Mouse (Mus musculus) forebrain, embryonic 11.5 days (tissue): ENCODE data around the gene Mis18bp1. TPM values are rescaled to one million over a fixed set of nuclear protein-coding genes. Genes with fewer than 3 reads are reported as not detected.
"Not testable (repeated sequence)": the region's sequence is repeated elsewhere in the genome, so short reads cannot be mapped to it uniquely, and the experiment has no call there.

Experiments
- ATAC-seq: fragments of 200-750 bp; cut with Nextera tagmentation; replicated peaks from 2 replicates; pipeline ENCODE4 v1.8.0; 2017; ENCODE audit warnings: moderate TSS enrichment; ENCODE audit not compliant: low FRiP score
- DNase-seq: peaks from one replicate; pipeline ENCODE4 v3.0.0-alpha.2; 2017; ENCODE audit warnings: low spot score
- H3K27ac ChIP-seq: fragments of 300-500 bp; sonication (generic); 2 replicates; pipeline ENCODE4 v1.5.1; 2014; ENCODE audit warnings: low read depth, low read length
- H3K27me3 ChIP-seq: fragments of 300-500 bp; sonication (generic); 2 replicates; pipeline ENCODE4 v1.6.1; 2014; ENCODE audit warnings: mild to moderate bottlenecking, low read length, mixed read lengths; ENCODE audit not compliant: control insufficient read depth, insufficient read depth
- H3K36me3 ChIP-seq: fragments of 300-500 bp; sonication (generic); 2 replicates; pipeline ENCODE4 v1.6.1; 2014; ENCODE audit warnings: mild to moderate bottlenecking, low read length, moderate library complexity, mixed read lengths; ENCODE audit not compliant: control insufficient read depth, insufficient read depth
- H3K4me1 ChIP-seq: fragments of 300-500 bp; sonication (generic); replicated peaks from 2 replicates; pipeline ENCODE4 v1.6.1; 2014; ENCODE audit warnings: low read length, mixed read lengths; ENCODE audit not compliant: control insufficient read depth, insufficient read depth
- H3K4me2 ChIP-seq: fragments of 300-500 bp; sonication (generic); 2 replicates; pipeline ENCODE4 v1.6.1; 2014; ENCODE audit warnings: low read depth, mild to moderate bottlenecking, low read length, moderate library complexity, mixed read lengths; ENCODE audit not compliant: severe bottlenecking
- H3K4me3 ChIP-seq: fragments of 300-500 bp; sonication (generic); 2 replicates; pipeline ENCODE4 v1.5.1; 2014; ENCODE audit warnings: low read depth, low read length
- H3K9ac ChIP-seq: fragments of 300-500 bp; sonication (generic); 2 replicates; pipeline ENCODE4 v1.6.1; 2014; ENCODE audit warnings: low read length
- H3K9me3 ChIP-seq: fragments of 300-500 bp; sonication (generic); 2 replicates; pipeline ENCODE4 v1.6.1; 2016; ENCODE audit warnings: low read length, mixed read lengths; ENCODE audit not compliant: control insufficient read depth
- WGBS: fragments of 180-500 bp; shearing (Covaris S2); extraction: QIAGEN DNeasy Blood & Tissue Kit; methylation state at CpG from one replicate; pipeline ENCODE4 v1.1.7; 2014; 5-methylcytosine and 5-hydroxymethylcytosine counted together
- polyA plus RNA-seq: library from polyadenylated mRNA; unstranded; fragments of >200 nt; fragmentation: Nextera tagmentation; extraction: Ambion mirVana; gene quantifications from 2 replicates; pipeline ENCODE4 v1.2.1, GENCODE M21; 2014

Gene Mis18bp1
- polyA plus RNA-seq, 1 experiment from 2014 or later = 92.6 TPM

DNA sequence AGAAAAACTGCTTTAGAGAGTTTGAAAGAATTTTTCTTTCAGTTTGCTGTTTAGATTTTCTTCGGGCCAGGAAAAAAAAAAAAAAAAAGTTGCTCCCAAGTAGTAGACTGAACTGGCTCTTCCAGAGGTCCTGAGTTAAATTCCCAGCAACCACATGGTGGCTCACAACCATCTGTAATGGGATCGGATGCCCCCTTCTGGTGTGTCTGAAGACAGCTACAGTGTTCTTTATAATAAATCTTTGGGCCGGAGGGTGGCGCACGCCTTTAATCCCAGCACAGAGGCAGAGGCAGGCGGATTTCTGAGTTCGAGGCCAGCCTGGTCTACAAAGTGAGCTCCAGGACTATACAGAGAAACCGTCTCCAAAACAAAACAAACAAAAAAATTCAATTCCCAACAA lies 555 bp upstream of the Mis18bp1 start:
- WGBS = 33% methylated on average over 8 of the region's 8 CpGs
- H3K27ac ChIP-seq = peak overlapping the region; percentile 86
- DNase-seq, H3K4me1 ChIP-seq, H3K9me3 ChIP-seq, H3K36me3 ChIP-seq, H3K27me3 ChIP-seq: not testable (repeated sequence)
- H3K9ac ChIP-seq = peak overlapping the region; percentile 66
- peak overlapping the region; percentile 56; the same call in 1 of the 2 replicates for H3K4me2 ChIP-seq
- H3K4me3 ChIP-seq = peak overlapping the region; percentile 79
- peak; percentile 62 for ATAC-seq

DNA sequence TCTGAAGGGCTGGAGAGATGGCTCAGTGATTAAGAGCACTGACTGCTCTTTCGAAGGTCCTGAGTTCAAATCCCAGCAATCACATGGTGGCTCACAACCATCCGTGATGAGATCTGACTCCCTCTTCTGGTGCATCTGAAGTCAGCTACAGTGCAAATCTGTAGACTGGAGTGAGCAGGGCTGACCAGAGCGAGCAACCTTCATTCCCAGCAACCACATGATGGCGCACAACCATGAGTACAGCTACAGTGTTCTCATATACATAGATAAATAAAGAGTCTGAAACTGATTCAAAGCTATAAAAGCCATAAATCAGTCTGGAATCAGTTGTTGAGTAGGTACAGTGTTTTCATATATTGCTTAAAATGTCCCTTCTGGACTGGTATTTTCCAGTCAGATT lies 36.3 kb downstream of the Mis18bp1 start:
- not testable (repeated sequence) for H3K36me3 ChIP-seq, H3K27me3 ChIP-seq, H3K4me3 ChIP-seq, H3K9me3 ChIP-seq, H3K9ac ChIP-seq, ATAC-seq, H3K27ac ChIP-seq, H3K4me2 ChIP-seq, DNase-seq, H3K4me1 ChIP-seq
- 89% methylated on average over 4 of the region's 4 CpGs for WGBS

GRCm38 (mm10) chr12:65119451-65119850 lies 53.0 kb downstream of the Mis18bp1 start:
- 89% methylated on average over 5 of the region's 5 CpGs for WGBS
- Histone ChIP-seq H3K36me3 (peaks cover 3% of the 10 kb centered on the region; the same call in 1 of the 2 replicates), H3K9me3 (no peaks in the 10 kb centered on the region), H3K4me2 (no peak overlapping the region), H3K9ac (no peak overlapping the region), H3K27me3 (no peaks in the 10 kb centered on the region), H3K4me3 (no peak overlapping the region), H3K4me1 (no peaks in the 10 kb centered on the region), H3K27ac (no peak overlapping the region)
- no peak for ATAC-seq
- DNase-seq = no peak

- H3K4me3 ChIP-seq = no peak overlapping the region
- H3K4me2 ChIP-seq = no peak overlapping the region
- no peak overlapping the region for H3K9ac ChIP-seq
- no peak for DNase-seq
- H3K36me3 ChIP-seq = peaks cover 3% of the 10 kb centered on the region; the same call in 1 of the 2 replicates
- H3K27ac ChIP-seq = no peak overlapping the region
- no peaks in the 10 kb centered on the region for H3K4me1 ChIP-seq
- no peaks in the 10 kb centered on the region for H3K9me3 ChIP-seq
- WGBS = 87% methylated on average over 7 of the region's 7 CpGs
- ATAC-seq = no peak
- no peaks in the 10 kb centered on the region for H3K27me3 ChIP-seq
Measured at GRCm38 (mm10) chr12:65118968-65119367, 53.4 kb downstream of the Mis18bp1 start.

DNA sequence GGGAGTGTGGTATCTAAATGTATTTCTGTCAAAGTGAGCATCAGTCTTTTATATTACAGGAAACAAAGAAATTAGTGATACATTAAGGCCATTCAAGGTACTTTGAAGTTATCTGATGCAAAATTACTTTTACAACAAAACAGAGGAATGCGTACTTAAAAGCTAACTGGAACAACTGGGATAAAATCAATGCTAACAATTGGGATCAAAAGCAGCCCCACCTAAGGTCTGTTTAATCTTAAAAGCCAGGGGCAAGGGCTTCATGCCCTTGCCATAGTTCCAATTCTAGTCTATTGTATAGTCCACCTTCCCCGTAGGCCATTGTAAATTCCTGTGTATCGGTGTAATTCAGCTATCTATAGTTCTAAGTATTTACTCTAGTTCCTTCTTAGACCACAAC lies 57.4 kb downstream of the Mis18bp1 start:
- WGBS = 97% methylated on average over 3 of the region's 3 CpGs
- H3K4me1 ChIP-seq, H3K9ac ChIP-seq, H3K36me3 ChIP-seq, H3K27me3 ChIP-seq, H3K4me3 ChIP-seq, H3K27ac ChIP-seq, H3K9me3 ChIP-seq, ATAC-seq, H3K4me2 ChIP-seq, DNase-seq: not testable (repeated sequence)

DNA sequence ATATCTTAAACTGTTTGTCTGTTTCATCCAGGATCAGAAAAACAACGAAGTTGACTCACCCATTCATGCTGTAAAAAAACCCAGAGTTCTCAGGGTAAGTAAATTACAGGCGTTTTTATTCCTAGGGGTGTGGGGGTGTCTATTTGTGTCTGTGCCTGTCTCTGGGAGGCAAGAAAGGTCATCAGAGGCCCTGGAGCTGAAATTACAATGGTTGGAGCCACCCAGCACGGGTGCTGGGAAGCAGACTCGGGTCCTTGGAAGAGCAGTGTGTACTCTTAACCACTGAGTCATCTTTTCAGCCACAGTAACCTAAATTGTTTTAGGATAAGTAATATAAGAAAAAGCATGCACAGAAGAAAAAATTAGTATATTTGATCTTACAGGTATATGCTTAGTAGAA lies 58.5 kb downstream of the Mis18bp1 start:
- ATAC-seq = no peak
- no peaks in the 10 kb centered on the region for H3K4me1 ChIP-seq
- no peak overlapping the region for H3K4me2 ChIP-seq
- H3K4me3 ChIP-seq = no peak overlapping the region
- no peaks in the 10 kb centered on the region; the same call in 1 of the 2 replicates for H3K36me3 ChIP-seq
- no peak overlapping the region for H3K9ac ChIP-seq
- no peaks in the 10 kb centered on the region for H3K27me3 ChIP-seq
- WGBS = 93% methylated on average over 4 of the region's 4 CpGs
- DNase-seq = no peak
- no peaks in the 10 kb centered on the region for H3K9me3 ChIP-seq
- H3K27ac ChIP-seq = no peak overlapping the region

DNA sequence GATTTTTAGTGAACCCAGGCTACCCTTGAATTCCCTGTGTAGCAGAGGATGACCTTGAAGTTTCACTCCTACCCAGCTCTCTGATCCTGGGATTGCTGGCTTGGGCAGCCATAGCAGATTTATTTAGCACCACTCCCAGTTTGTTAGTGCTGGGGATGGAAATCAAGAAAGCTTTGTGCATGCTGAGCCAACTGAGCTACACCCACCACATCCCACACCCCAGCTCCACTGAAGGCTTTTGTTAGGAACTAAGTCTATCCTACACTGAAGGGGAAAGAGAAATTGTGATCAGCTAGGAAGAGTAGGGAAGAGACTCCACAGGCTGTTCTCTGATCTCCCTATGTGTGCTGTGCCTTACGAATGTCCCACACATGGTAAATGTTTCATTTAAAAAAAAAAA lies 59.6 kb downstream of the Mis18bp1 start:
- 100% methylated on average over 1 of the region's 1 CpGs for whole genome bisulfite sequencing
- Histone ChIP-seq H3K4me1 (no peaks in the 10 kb centered on the region), H3K36me3 (no peaks in the 10 kb centered on the region; the same call in 1 of the 2 replicates), H3K9me3 (no peaks in the 10 kb centered on the region), H3K4me3 (no peak overlapping the region), H3K27me3 (no peaks in the 10 kb centered on the region), H3K9ac (no peak overlapping the region), H3K4me2 (no peak overlapping the region), H3K27ac (no peak overlapping the region)
- ATAC-seq = no peak
- no peak for DNase-seq

- no peaks in the 10 kb centered on the region for H3K9me3 ChIP-seq
- ATAC-seq (no peak), DNase-seq (no peak)
- no peak overlapping the region for H3K27ac ChIP-seq
- no peaks in the 10 kb centered on the region for H3K27me3 ChIP-seq
- 92% methylated on average over 3 of the region's 3 CpGs for whole genome bisulfite sequencing
- no peak overlapping the region for H3K4me2 ChIP-seq
- H3K4me1 ChIP-seq = no peaks in the 10 kb centered on the region
- H3K36me3 ChIP-seq = no peaks in the 10 kb centered on the region; the same call in 1 of the 2 replicates
- H3K9ac ChIP-seq = no peak overlapping the region
- H3K4me3 ChIP-seq = no peak overlapping the region
Measured at GRCm38 (mm10) chr12:65111503-65111902, 60.9 kb downstream of the Mis18bp1 start.

DNA sequence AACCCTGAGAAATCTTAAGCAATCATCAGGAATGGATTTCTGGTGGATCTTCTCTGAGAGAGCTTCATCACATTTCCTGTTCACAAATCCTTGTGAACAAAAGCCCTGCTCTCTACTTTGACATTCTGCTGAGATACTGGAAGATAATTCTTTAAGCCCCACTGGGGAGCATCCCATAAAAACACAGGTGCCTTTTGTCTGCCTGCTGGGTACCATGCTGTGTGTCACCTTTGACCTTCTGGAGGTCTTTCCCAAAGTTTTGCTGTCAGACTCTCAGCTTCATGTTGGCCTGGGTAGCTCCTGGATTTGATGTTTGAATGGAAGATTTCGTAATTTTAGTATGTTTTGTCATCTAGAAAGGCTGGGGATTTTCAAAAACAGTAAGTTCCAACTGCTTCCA lies 63.7 kb downstream of the Mis18bp1 start:
- no peak overlapping the region for H3K4me2 ChIP-seq
- WGBS = 71% methylated on average over 1 of the region's 1 CpGs
- no peak overlapping the region for H3K9ac ChIP-seq
- H3K27ac ChIP-seq = no peak overlapping the region
- no peaks in the 10 kb centered on the region for H3K27me3 ChIP-seq
- no peaks in the 10 kb centered on the region for H3K9me3 ChIP-seq
- no peaks in the 10 kb centered on the region for H3K4me1 ChIP-seq
- DNase-seq = no peak
- H3K36me3 ChIP-seq = peaks cover 8% of the 10 kb centered on the region
- no peak overlapping the region for H3K4me3 ChIP-seq
- no peak for ATAC-seq
